Mouse (Mus musculus) hematopoietic stem cell, adult 5-6 weeks (primary cell): ENCODE measurements around the gene Slc25a23. TPM values are rescaled to one million over a fixed set of nuclear protein-coding genes. Genes with fewer than 3 reads are reported as not detected.

ENCODE experiments used
- ATAC-seq, 2 experiments: fragments of 125-278 bp in 1 of 2; replicated peaks in 1 of 2; 2 replicates each; pipeline ENCODE4 v1.8.0; 2016 to 2017; ENCODE audit warnings: inconsistent platforms in 2 of 2, mild to moderate bottlenecking in 2 of 2, moderate number of reproducible peaks in 2 of 2, low read depth in 1 of 2, moderate TSS enrichment in 1 of 2; ENCODE audit not compliant: low FRiP score in 2 of 2, poor library complexity in 2 of 2, severe bottlenecking in 2 of 2, insufficient read depth in 1 of 2, low TSS enrichment in 1 of 2
- total RNA-seq: library from RNA; stranded (forward); fragments of 172-1452, 232-1000 nt; gene quantifications from 2 replicates; pipeline ENCODE4 v1.2.3, GENCODE M21; 2017

Gene Slc25a23
- total RNA-seq, 1 experiment from 2014 or later: 5.1 TPM

DNA sequence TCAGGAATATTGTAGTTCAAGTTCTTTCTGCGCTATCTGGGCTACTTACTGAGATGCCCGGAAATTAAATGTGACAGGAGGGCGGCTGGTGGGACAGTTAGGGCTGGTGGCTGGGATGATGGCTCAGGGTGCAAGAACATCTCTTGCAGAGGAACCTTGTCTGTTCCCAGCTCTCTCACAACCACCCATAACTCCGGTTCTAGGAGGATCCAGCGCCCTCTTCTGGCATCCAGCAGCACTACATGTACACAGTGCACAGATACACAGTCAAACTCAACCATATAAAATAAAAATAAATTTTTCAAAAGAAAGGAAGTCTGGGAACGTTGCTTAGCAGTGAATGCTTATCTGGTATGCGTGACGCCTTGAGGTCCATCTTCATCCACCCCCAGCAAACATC, 20.7 kb downstream of the Slc25a23 start:
- no peak; a peak in 1 of 4 replicates for ATAC-seq

DNA sequence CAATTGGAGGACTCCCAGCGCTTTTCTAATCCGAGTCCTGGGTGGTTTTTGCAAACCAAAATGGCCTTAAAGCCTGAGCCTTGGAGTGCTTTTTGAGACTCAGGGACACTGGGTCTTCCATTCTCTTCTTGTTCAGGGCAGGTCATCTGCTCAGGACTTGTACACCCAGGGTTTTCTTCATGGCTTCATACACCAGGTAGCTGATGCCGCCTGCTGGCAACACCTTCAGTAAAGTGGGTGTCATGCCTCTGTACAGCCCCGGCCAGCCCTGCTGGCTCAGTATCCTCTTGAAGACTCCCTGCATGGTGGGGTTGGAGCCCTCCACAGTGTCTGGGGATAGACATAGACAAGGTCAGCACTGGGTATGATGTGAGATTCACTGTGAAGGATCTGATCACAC, 26.8 kb downstream of the Slc25a23 start:
- no peak for ATAC-seq

DNA sequence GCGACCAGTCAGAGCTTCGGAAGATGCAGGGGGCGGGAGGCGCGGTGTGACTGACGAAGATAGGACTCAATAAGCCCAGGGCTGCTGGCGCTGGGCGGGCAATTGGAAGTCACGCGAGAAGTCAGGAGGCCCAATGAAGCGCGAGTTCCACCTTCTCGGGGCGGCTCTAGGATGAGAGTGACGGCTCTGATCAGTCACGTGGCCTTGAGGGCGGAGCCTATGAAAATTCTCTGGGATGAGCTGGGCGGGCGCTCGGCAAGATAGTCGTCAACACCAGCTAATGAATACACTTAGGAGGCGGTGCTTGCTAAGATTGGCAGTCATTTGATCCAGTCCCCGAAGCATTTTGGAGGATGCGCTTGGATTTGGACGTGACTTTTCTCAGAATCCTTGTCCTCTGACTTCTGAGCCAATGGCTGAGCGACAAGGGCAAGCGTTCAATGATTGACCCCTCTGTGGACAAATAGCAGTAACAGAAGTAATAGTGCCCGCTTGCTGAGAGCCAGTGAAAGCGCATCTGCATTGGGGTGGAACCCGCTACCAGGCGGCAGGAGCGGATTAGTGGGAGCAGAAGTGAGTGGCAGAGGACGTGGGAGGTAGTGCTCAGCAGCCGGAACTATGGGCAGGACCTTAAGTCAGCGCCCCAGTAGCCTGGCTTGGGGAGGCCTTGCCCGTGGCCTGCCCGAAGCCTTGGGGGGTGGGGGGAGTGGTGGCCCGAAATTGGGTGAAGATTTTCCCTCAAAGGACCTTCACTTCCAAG, 27.8 kb downstream of the Slc25a23 start:
- ATAC-seq: peak; percentile 89

DNA sequence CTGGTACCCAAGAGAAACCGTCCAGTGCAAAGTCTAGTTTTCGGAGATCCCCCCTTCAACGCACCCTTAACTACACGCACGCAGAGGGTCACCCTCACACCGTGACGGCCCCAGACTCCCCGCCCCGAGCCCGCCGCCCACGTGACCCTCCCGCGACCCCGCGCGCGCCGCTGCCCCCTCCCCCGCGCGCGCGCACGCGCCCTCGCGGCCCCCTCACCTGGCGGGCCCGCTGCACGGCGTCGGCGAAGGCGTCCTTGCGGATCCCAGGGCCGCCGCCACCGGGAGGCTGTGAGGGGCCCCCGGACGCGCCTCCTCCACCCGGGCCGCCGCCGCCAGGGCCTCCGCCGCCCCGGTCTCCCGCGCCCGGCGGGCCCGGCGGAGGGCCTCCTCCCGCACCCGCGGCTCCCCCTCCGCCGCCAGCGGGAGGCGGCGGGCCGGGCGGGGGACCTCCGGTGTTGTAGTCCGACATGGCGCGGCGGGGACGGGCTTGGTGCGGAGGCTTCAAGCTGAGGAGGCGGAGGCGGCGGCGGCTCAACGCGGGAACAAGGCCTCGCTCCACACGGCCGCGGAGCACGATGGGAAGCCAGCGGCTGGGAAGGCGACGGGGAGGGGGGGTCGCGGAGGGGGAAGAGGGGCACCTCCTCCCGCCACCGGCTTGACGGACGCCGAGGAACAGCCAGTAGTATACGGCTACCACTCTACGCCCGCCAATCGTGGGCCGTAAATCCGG, 28.6 kb downstream of the Slc25a23 start, which contains the start of gene Khsrp:
TSS of gene Khsrp (minus strand) at position 592 of the 730 bp plus-strand sequence.
- no peak for ATAC-seq

DNA sequence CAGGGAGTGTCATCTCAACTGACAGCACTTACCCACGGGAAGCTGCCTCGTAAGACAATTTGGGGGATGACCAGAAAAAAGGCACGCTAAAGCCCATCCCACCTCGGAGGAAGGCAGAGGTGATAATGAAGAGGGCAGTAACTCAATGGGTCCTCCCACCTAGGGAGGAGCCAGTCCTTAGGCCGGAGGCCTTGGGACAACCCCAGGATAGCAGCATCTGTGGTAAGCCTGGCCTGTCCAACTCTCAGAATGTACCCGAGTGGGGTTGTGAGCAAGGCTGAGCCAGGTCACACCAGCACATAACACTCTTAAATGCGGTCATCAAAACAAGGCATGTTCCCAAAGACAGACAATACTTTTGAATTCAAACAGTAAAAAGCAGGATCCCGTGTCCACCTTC, 30.0 kb downstream of the Slc25a23 start:
- no peak for ATAC-seq

DNA sequence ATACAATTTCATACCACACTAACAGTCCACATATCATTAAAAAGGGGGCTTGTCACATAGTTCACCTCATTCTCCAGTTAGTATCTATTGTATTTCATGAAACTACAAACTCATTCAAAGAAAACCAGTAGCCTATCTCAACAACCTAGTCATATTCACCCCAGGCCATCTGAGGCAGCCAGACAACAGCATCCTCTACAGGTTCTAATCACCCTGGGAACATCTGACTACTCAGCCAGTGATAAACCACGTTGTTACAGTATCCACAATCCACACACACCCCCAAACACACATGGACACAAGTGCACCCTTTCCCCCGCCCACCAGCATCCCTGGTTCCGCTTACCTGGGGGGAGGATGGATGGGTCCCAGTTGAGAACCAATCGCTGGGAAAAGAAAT, 32.2 kb downstream of the Slc25a23 start:
- ATAC-seq: no peak

DNA sequence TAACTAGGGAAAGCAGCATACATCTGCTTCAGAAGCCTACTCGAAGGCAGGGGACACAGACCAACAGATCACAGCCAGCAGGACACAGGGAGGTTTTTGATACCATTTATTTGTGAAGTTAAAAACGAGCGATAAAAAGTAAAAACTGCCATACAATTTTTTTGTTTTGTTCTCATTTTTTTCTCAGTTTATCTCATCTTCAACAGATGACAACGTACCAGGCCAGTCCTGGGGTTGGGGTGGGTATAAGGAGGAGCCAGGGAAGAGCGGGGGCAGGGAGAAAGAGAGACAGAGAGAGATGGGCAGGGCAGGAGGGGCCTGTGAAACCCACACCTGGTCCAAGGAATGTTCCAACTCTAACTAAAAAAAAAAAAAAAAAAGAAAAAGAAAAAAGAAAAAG, 38.7 kb downstream of the Slc25a23 start:
- no peak for ATAC-seq

DNA sequence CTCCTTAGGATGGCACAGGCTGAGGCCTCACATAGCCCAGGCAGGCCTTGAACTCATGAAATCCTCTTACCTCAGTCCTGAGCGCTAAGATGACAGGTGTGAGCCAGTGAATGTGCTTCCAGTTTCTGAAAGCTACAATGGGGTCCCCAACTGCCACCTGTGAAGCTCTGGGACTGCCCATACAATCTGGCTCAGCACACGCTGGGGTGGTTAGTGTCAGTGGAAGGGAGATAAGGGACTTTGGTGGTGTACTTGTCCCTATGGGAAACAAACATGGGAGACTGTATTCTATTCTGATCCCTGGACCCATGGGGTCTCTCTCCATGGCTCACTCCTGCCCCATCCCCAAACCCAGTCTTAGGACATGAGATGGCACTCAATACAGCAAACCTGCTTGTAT, 40.0 kb downstream of the Slc25a23 start:
- ATAC-seq: peak in 1 of 2 experiments; percentile 18; a peak in 1 of 4 replicates

DNA sequence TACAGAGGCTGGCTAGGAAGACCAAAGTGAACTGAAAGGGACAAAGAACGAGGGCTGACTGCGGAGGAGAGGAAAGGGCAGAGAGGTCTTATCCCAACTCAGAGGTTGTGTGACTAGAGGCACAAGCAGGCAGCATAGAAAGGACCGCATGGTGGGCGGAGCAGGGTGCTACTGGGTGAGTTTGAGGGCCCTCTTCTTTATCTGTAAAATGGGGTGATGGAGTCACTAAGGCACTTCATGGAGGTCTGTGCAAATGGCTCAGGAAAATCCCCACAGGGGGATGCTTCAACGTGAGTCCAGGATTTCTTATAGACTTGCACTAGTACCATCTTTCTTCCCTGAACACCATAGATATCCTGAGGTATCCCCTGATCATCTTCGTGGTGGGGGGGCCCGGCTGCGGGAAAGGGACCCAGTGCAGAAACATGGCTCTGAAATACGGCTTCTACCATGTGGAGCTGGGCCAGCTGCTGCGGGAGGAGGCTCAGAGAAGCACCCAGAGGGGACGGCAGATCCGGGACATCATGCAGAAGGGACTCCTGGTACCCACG, 47.3 kb downstream of the Slc25a23 start:
- ATAC-seq: no peak

DNA sequence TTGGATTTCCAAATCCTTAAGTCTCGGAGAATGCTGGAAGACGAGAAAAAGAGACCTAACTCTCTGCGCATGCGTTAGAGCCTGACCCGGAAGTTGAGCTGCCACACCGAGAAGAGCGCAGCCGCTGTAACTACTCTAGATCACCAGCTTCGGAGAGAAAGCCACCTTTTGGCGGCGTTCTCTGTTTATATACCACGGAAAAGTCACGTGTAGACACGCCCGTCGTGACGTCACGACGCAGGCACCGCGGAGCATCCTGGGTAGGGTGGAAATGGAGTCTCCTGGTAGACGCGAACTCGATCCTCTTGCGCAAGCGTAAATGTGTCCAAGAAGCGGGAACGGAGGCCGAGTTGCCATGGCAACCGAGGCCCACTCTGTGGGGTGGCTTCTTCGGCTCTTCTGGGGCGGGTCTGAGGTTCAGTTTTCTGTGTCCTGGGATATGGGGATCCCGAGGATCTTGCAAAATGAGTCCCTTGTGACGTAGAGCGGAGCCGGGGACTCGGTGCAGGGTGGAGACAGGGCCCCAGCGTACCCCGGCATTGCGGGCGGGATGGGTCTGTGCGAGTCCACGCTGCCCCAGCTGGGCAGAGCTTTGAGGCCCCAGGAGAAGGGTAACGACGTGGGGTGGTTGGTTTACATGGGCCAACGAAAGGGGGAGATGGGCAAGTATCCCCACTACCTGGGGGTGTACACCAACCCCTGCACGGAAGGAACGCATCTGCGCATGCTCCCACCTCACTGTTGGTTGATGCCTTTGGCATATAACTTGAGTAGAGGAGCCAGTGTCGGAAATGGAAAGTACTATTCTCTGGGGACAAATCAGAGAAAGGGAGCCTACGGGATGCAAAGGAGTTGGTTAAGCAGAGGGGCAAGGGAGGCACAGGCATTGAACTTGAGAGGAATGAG, 48.2 kb downstream of the Slc25a23 start, which contains the start of the genes Gtf2f1 and Gm17949:
TSS of gene Gtf2f1 (minus strand) at position 53 of the 906 bp plus-strand sequence.
TSS of gene Gm17949 (plus strand) at position 234 of the 906 bp plus-strand sequence.
- ATAC-seq: peak; percentile 87 to 89

DNA sequence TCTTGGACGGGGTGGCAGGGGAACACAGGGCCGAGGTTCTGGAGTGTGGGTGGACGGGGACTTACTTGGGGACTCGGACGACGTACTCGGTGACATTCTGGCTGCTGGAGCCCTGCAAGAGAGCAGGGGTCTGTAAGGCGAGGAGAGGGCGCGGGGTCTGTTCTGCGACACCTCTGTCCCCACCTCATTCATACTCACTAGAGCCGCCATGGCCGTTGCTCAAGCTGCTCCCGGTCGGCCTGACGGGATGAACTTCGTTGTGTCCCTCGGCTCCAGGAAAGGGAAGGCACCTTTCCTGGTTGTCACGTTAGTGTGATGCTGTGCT, 48.8 kb downstream of the Slc25a23 start:
- ATAC-seq: peak; percentile 44 to 49

DNA sequence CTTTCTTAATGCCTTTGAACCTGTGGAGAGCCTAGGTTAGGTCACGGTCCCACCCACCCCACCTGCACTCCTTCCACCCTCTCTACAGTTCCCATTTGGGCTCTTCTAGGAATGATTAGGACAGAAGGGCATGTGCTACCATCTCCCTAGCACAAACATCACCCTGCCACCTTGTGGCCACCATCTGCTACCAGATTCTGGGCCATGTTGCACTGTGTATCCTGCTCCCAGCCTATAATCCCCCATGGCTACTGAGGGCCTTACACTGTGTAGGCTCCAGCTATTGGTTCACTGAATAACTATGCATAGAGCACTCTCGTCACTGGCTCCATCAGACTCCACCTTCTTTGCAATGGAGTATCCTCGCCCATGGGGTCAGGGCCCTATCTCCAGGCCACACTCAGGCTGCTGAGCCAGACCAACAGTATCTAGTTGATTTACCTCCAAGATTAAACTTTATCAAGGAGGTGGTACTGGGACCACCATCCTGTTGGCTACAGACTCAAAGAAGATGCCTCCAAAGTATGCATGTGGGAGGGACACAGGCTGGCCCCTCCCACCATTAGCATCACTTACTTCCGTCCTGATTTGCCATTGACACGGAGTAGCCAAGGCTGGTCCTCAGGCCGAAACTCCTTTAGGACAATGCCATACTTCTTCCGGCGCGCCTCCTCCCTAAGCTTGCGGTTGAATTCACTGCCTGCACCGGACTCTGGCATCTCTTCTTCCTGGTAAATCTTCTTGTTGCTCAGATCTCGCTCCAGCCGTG, 52.3 kb downstream of the Slc25a23 start:
- no peak for ATAC-seq

DNA sequence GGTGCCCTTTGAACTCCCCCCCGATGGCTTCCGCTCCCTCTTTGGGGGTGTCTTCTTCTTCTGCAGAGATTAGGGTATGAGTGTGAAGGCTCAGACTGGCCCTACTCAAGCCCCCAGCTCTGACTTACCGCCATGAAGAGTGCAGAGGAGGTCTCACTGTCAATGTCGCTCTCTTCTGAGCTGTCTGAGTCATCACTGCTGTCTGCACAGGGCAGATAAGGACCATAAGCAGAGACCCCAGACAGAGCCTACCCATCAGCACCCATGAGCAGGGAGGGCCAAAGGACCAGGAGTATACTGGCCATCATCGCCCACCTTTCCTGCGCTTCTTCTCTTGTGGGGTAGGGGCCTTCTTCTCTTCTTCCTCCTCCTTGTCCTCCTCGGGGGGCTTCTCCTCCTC, 55.7 kb downstream of the Slc25a23 start:
- no peak for ATAC-seq

DNA sequence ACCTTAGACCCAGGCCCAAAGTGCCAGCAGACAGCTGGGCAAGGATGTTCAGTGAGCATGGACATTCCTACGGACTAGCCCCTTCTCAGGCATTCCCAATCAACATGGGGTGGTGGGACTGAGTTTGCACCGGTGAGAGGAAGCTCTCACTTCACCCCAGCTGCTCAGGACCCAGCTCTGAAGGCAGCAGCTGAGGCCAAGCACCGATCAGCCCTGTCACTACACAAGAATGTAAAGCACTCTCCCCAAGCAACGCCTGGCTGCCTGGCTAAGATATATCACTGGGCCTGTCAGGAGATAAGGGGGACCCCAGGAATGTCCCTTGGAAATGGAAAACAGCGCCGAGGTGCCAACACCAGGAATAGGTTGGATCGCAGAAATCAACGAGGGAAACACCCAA, 58.4 kb downstream of the Slc25a23 start:
- no peak for ATAC-seq

DNA sequence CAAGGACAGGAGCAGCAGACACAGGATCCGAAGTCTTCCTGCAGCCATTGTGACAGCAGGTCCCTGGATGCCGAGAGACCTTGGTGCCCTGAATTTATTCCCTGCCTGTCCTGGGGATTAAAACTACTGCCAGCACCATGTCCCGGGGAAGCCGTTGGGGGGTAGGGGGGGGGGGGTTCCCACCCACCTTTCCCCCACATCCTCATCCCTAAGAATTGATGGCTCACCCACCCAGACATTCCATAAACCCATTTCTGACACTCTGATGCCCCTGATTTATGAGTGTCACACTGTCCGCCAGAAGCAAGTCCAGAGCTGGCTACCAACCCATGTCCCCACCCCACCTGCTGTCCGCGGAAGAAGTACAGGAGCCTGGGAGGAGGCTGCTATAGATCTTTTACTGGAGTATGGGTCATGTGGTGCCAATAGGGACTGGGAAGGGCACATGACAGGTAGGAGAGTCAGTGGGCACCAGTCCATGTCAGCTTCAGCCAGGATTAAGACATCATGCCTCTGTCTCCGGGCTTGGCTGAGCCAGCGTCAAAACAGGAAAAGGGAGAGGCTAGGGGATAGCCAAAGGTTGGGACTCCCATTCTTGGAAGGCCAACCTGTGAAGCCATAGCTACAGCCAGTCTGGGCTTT, 59.6 kb downstream of the Slc25a23 start, which contains the start of gene Pspn:
TSS of gene Pspn (minus strand) at position 51 of the 642 bp plus-strand sequence.
- ATAC-seq: no peak

DNA sequence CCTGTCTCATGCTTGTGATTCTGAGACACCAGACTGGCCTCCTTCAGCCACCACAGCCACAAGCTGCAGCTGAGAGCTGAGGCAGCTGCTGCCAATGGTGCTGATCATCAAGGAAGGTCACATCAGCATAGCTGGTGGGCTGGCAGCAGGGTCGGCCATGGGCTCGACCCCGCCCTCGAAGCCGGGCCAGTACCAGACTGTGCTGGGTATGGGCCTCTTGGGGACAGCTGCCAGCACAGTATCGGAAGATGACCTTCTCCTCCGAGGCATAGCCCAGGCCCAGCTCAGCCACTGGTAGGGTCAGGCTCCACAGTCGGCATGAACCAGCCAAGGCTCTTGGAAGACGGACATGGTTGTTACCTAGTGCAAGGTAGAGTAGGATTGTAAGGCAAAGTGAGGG, 60.2 kb downstream of the Slc25a23 start:
- no peak for ATAC-seq
